Mouse (Mus musculus): ENCODE results near the gene Larp4. TPM values are rescaled to one million over a fixed set of nuclear protein-coding genes. Genes with fewer than 3 reads are reported as not detected.
"Not testable (repeated sequence)": the region's sequence is repeated elsewhere in the genome, so short reads cannot be mapped to it uniquely, and the experiment has no call there.

Gene Larp4
- 42.8 and 43.8 TPM in 2 replicates for polyA plus RNA-seq (2015; fragmentation: Nextera tagmentation; extraction: Ambion mirVana)

- H3K27me3 ChIP-seq (replicated peaks; ENCODE audit: control insufficient read depth, insufficient read depth, low read length); H3K36me3 ChIP-seq (ENCODE audit: control insufficient read depth, insufficient read depth, low read length); H3K4me3 ChIP-seq (ENCODE audit: low read length); H3K4me2 ChIP-seq (ENCODE audit: low read depth, low read length); H3K9me3 ChIP-seq (ENCODE audit: control insufficient read depth, low read length); ATAC-seq; H3K4me1 ChIP-seq (ENCODE audit: control insufficient read depth, insufficient read depth, low read length); H3K9ac ChIP-seq (ENCODE audit: low read depth, low read length): not testable (repeated sequence)
- 90% methylated on average over 6 of the region's 6 CpGs for WGBS
- H3K27ac ChIP-seq (ENCODE audit: low read length): peak within 1 kb of the TSS; percentile 41; the same call in 1 of the 2 replicates
Measured at GRCm38 (mm10) chr15:99969765-99970164, at the start of gene Larp4. Gene Larp4, plus strand, starts transcription at chr15:99970065.

- no peak overlapping the region for H3K27ac ChIP-seq (ENCODE audit: low read length)
- no peaks in the 10 kb centered on the region for H3K27me3 ChIP-seq (replicated peaks; ENCODE audit: control insufficient read depth, insufficient read depth, low read length)
- WGBS: 69% methylated on average over 8 of the region's 8 CpGs
- H3K9me3 ChIP-seq (ENCODE audit: control insufficient read depth, low read length): no peaks in the 10 kb centered on the region
- no peak for ATAC-seq
- no peaks in the 10 kb centered on the region for H3K4me1 ChIP-seq (ENCODE audit: control insufficient read depth, insufficient read depth, low read length)
- H3K4me3 ChIP-seq (ENCODE audit: low read length): no peak overlapping the region
- H3K36me3 ChIP-seq (ENCODE audit: control insufficient read depth, insufficient read depth, low read length): no peaks in the 10 kb centered on the region
- no peak overlapping the region for H3K4me2 ChIP-seq (ENCODE audit: low read depth, low read length)
- H3K9ac ChIP-seq (ENCODE audit: low read depth, low read length): no peak overlapping the region
Measured at GRCm38 (mm10) chr15:99931231-99931630, 38.6 kb upstream of the Larp4 start.

GRCm38 (mm10) chr15:99934501-99934900, 35.4 kb upstream of the Larp4 start:
- Histone ChIP-seq H3K9ac (ENCODE audit: low read depth, low read length) (no peak overlapping the region), H3K4me1 (ENCODE audit: control insufficient read depth, insufficient read depth, low read length) (no peaks in the 10 kb centered on the region), H3K36me3 (ENCODE audit: control insufficient read depth, insufficient read depth, low read length) (no peaks in the 10 kb centered on the region), H3K9me3 (ENCODE audit: control insufficient read depth, low read length) (no peaks in the 10 kb centered on the region), H3K4me3 (ENCODE audit: low read length) (no peak overlapping the region), H3K27ac (ENCODE audit: low read length) (no peak overlapping the region), H3K27me3 (replicated peaks; ENCODE audit: control insufficient read depth, insufficient read depth, low read length) (no peaks in the 10 kb centered on the region), H3K4me2 (ENCODE audit: low read depth, low read length) (no peak overlapping the region)
- no peak for ATAC-seq
- 27% methylated on average over 1 of the region's 1 CpGs for WGBS

- ATAC-seq: no peak
- no peak overlapping the region for H3K4me3 ChIP-seq (ENCODE audit: low read length)
- H3K9ac ChIP-seq (ENCODE audit: low read depth, low read length): no peak overlapping the region
- no peaks in the 10 kb centered on the region for H3K27me3 ChIP-seq (replicated peaks; ENCODE audit: control insufficient read depth, insufficient read depth, low read length)
- H3K36me3 ChIP-seq (ENCODE audit: control insufficient read depth, insufficient read depth, low read length): no peaks in the 10 kb centered on the region
- 94% methylated on average over 3 of the region's 3 CpGs for WGBS
- no peak overlapping the region for H3K4me2 ChIP-seq (ENCODE audit: low read depth, low read length)
- no peaks in the 10 kb centered on the region for H3K4me1 ChIP-seq (ENCODE audit: control insufficient read depth, insufficient read depth, low read length)
- no peak overlapping the region for H3K27ac ChIP-seq (ENCODE audit: low read length)
- no peaks in the 10 kb centered on the region for H3K9me3 ChIP-seq (ENCODE audit: control insufficient read depth, low read length)
Measured at GRCm38 (mm10) chr15:99936659-99937058, 33.2 kb upstream of the Larp4 start.

GRCm38 (mm10) chr15:99937841-99938240, 32.0 kb upstream of the Larp4 start:
- no peaks in the 10 kb centered on the region for H3K9me3 ChIP-seq (ENCODE audit: control insufficient read depth, low read length)
- WGBS: 84% methylated on average over 8 of the region's 8 CpGs
- no peak for ATAC-seq
- H3K9ac ChIP-seq (ENCODE audit: low read depth, low read length): no peak overlapping the region
- H3K27me3 ChIP-seq (replicated peaks; ENCODE audit: control insufficient read depth, insufficient read depth, low read length): no peaks in the 10 kb centered on the region
- H3K4me3 ChIP-seq (ENCODE audit: low read length): no peak overlapping the region
- H3K4me1 ChIP-seq (ENCODE audit: control insufficient read depth, insufficient read depth, low read length): no peaks in the 10 kb centered on the region
- H3K36me3 ChIP-seq (ENCODE audit: control insufficient read depth, insufficient read depth, low read length): no peaks in the 10 kb centered on the region
- H3K4me2 ChIP-seq (ENCODE audit: low read depth, low read length): no peak overlapping the region
- no peak overlapping the region for H3K27ac ChIP-seq (ENCODE audit: low read length)

GRCm38 (mm10) chr15:99940426-99940825, 29.4 kb upstream of the Larp4 start:
- WGBS: 54% methylated on average over 2 of the region's 2 CpGs
- Histone ChIP-seq H3K4me2 (ENCODE audit: low read depth, low read length) (no peak overlapping the region), H3K4me1 (ENCODE audit: control insufficient read depth, insufficient read depth, low read length) (no peaks in the 10 kb centered on the region), H3K9ac (ENCODE audit: low read depth, low read length) (no peak overlapping the region), H3K4me3 (ENCODE audit: low read length) (no peak overlapping the region), H3K9me3 (ENCODE audit: control insufficient read depth, low read length) (no peaks in the 10 kb centered on the region), H3K27me3 (replicated peaks; ENCODE audit: control insufficient read depth, insufficient read depth, low read length) (no peaks in the 10 kb centered on the region), H3K36me3 (ENCODE audit: control insufficient read depth, insufficient read depth, low read length) (no peaks in the 10 kb centered on the region), H3K27ac (ENCODE audit: low read length) (no peak overlapping the region)
- no peak for ATAC-seq

GRCm38 (mm10) chr15:99940970-99941630, 28.8 kb upstream of the Larp4 start:
- ATAC-seq: no peak
- Histone ChIP-seq H3K36me3 (ENCODE audit: control insufficient read depth, insufficient read depth, low read length) (no peaks in the 10 kb centered on the region), H3K9ac (ENCODE audit: low read depth, low read length) (no peak overlapping the region), H3K9me3 (ENCODE audit: control insufficient read depth, low read length) (no peaks in the 10 kb centered on the region), H3K27me3 (replicated peaks; ENCODE audit: control insufficient read depth, insufficient read depth, low read length) (no peaks in the 10 kb centered on the region), H3K4me1 (ENCODE audit: control insufficient read depth, insufficient read depth, low read length) (no peaks in the 10 kb centered on the region), H3K4me3 (ENCODE audit: low read length) (no peak overlapping the region), H3K4me2 (ENCODE audit: low read depth, low read length) (no peak overlapping the region), H3K27ac (ENCODE audit: low read length) (no peak overlapping the region)
- WGBS: 76% methylated on average over 4 of the region's 4 CpGs

GRCm38 (mm10) chr15:99955324-99955723, 14.5 kb upstream of the Larp4 start:
- H3K4me3 ChIP-seq (ENCODE audit: low read length): no peak overlapping the region
- no peaks in the 10 kb centered on the region for H3K9me3 ChIP-seq (ENCODE audit: control insufficient read depth, low read length)
- H3K27me3 ChIP-seq (replicated peaks; ENCODE audit: control insufficient read depth, insufficient read depth, low read length): no peaks in the 10 kb centered on the region
- H3K36me3 ChIP-seq (ENCODE audit: control insufficient read depth, insufficient read depth, low read length): no peaks in the 10 kb centered on the region
- no peaks in the 10 kb centered on the region for H3K4me1 ChIP-seq (ENCODE audit: control insufficient read depth, insufficient read depth, low read length)
- 75% methylated on average over 4 of the region's 4 CpGs for WGBS
- H3K9ac ChIP-seq (ENCODE audit: low read depth, low read length): no peak overlapping the region
- no peak overlapping the region for H3K27ac ChIP-seq (ENCODE audit: low read length)
- ATAC-seq: no peak
- no peak overlapping the region for H3K4me2 ChIP-seq (ENCODE audit: low read depth, low read length)

- peak; percentile 95 for ATAC-seq
- Histone ChIP-seq H3K9me3 (ENCODE audit: control insufficient read depth, low read length) (no peaks in the 10 kb centered on the region), H3K27ac (ENCODE audit: low read length) (peak overlapping the region; percentile 91), H3K9ac (ENCODE audit: low read depth, low read length) (peak overlapping the region; percentile 46; the same call in 1 of the 2 replicates), H3K36me3 (ENCODE audit: control insufficient read depth, insufficient read depth, low read length) (no peaks in the 10 kb centered on the region), H3K4me3 (ENCODE audit: low read length) (no peak overlapping the region), H3K4me2 (ENCODE audit: low read depth, low read length) (no peak overlapping the region), H3K27me3 (replicated peaks; ENCODE audit: control insufficient read depth, insufficient read depth, low read length) (no peaks in the 10 kb centered on the region), H3K4me1 (ENCODE audit: control insufficient read depth, insufficient read depth, low read length) (peaks cover 4% of the 10 kb centered on the region; the same call in 1 of the 2 replicates)
- 78% methylated on average over 8 of the region's 8 CpGs for WGBS
Measured at GRCm38 (mm10) chr15:99965103-99965775, 4.6 kb upstream of the Larp4 start.
